Mouse (Mus musculus) G1E (cell line): ENCODE measurements around the gene Lrig2.

Experiments
- CTCF ChIP-seq: IDR thresholded peaks from 2 replicates; pipeline ENCODE4 v1.5.1; 2012; ENCODE audit warnings: low read depth, low read length, inconsistent platforms, mixed read lengths
- GATA1 ChIP-seq: IDR thresholded peaks from 2 replicates; pipeline ENCODE4 v1.6.1; 2012; ENCODE audit warnings: borderline replicate concordance, low read length, inconsistent platforms, mixed read lengths
- TAL1 ChIP-seq: conservative IDR thresholded peaks from 2 replicates; pipeline ENCODE4 v1.6.1; 2012; ENCODE audit warnings: low read depth, low read length, inconsistent platforms, mixed read lengths

GRCm38 (mm10) chr3:104461226-104461625, 50.5 kb downstream of the Lrig2 start:
- no peak for TF ChIP-seq CTCF
- no peak for TF ChIP-seq GATA1
- TF ChIP-seq TAL1 = no peak
